Mouse (Mus musculus) embryo, embryonic 11 days (tissue): Measurements from ENCODE around the gene Gm128.

Experiments
- DNase-seq: peaks from one replicate; pipeline ENCODE4 v3.0.0-alpha.2; 2015

Gm128 gene

DNA sequence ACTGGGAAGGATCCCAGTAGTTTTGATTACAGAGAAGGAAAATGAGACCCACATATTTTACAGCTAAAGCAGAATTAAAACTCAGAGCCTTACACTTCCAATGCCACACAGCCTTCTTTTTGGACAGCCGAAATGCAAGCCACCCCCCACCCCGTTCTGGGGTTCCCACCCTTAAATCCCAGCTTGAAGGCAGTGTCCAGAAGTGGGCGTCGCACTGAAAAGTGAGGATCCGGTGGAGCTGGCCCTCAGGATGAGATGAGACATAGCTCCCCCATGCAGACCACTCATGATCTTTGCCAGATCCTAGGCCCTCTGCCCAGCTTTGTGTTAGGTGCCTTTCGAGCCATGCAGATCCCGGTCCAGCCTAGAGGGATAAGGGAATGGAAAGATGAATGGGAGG lies at the start of gene Gm128:
TSS of gene Gm128 (minus strand) at position 101 of the 400 bp plus-strand sequence.
- no peak for DNase-seq

- no peak for DNase-seq
Observed at GRCm38 (mm10) chr3:95291041-95291440, 49.6 kb upstream of the Gm128 start.

DNA sequence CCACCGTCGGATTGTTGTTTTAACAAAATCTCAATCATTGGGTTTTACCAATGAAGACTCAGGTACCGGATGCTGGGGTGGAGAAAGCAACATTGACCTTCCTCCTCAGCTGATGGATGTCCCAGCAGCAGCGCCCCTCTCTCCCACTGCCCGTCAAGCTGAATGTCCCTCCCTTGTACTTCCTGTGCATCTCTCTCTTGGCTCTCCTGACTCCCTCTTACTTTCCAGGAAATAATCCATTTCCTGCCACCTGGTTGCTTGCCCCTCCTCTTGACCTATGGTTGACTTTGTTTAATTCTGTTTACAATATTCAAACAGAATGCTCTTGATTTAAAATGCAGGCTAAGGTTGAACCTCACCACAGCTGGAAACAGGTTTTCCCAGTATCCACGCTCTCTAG lies 48.8 kb upstream of the Gm128 start:
- DNase-seq = no peak

DNA sequence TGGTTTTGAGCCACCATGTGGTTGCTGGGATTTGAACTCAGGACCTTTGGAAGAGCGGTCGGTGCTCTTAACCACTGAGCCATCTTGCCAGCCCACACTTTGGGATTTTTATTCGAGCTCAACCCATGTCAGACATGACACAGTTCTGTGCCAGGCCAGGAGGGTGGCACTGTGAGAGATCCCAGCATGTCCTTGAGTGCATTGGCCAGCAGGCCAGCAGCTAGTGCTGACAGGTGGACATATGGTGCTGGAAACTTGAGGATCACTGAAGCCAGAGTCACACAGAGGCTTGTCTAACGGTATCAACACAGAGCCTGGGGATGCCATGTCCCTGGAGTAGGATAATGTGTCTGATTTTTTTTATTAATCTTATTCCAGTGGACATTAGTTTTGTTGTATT lies 48.0 kb upstream of the Gm128 start:
- DNase-seq = no peak

DNA sequence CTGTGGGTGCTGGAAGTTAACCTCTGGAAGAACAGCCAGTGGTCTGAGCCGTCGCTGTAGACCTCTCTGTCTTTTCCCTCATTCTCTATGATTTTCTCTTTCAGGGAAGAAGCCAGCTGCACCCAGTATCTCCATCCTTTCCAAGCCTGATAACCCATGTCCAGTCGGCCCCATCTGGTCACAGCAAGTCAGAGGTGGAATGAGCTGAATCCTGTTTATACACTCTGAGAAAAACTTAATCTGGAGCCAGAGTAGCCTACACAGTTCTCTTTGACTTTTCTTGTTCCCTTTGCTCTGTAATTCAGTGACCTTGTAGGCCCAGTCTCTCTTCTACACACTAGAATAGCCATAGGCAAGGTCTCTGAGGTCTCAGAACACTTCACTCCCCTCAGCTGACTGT lies 46.1 kb upstream of the Gm128 start:
- no peak for DNase-seq

DNA sequence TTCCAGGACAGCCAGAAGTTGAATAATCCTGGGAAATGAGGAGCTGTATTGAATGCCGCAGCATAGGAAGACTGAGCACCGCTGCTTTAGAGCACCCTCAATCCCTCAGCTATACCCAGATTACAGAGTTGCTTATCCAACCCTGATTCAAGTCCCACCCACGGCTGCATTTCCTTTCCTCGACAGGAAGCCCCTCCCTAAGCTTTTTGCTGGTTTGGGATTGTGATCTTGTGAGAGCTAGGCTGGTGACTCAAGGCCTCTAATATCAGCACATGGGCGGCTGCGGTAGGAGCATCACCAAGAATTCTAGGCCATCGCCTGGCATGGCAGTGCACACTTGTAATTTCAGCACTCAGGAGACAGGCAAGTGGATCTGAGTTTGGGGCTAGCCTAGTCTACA lies 45.1 kb upstream of the Gm128 start:
- no peak for DNase-seq

DNA sequence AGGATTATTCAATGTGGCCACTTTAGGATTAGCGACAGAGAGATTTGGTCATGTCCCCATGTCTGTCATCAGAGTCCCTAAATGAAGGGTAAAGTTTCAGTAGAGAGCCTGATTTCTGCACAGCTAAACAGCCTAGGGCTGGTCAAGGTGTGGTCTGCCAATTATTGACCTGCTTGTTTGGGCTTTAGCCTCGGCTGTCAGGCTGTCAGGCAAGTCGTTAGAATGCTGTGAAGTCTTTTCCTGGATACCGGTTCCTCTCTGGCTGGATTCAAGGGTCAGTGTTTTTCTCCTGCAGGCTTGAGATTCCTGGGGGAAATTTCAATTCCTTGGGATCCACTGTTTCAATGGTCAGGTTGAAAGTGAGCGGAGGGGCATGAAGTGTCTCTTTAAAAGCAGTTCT lies 44.6 kb upstream of the Gm128 start:
- DNase-seq = no peak

DNA sequence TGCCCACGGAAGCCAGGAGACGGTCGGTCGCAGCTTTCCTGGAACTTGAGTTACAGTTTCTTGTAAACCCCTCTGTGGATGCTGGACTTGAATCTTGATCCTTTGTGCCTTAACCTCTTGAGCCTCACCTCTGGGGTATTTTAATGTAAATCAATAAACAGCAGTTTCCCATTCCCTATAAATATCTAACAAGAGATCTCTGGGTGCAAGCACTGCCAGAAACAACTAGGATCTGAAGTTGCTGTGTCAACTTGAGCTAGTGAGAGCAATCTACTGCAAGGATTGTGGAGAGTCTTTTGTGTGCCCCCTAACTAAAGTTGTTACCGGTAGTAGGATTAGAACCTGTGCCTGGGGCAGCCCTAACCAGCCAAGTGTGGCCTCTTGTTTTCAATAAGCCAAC lies 44.0 kb upstream of the Gm128 start:
- no peak for DNase-seq

DNA sequence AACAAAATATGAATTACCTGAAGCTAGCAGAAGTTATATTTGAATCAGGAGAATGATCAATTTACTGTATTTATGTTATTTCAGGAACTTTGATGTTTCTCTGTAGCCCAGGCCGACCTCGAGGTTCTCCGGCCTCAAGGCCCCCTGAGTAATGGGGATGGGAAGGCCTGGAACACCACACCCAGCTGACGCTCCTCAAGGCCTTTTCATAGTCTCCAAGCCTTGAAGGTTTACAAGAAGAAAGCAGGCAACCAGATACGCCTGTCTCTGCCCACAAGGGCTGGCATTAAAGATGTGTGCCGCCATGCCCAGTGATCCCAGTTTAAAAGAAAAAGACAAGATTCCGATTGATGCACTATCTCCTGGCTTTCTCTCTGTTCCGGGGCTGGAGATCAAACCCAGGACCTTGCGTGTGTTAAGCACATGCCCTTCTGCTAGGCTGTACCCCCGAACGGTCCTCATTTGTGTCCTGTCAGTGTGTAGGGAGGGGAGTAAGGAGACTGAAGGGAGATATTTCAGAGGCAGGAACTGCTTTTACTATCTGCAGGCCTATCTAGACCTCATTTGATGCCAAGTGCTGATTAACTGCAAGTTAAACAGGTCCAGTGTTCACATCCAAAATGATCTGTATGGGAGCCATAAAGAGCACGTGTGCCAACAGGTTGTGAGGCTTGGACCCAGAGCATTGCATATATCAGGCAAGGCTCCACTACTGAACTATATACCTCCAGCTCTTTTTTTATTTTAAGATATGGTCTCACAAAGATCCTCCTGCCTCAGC lies 43.3 kb upstream of the Gm128 start:
- no peak for DNase-seq

GRCm38 (mm10) chr3:95284062-95284461 lies 42.7 kb upstream of the Gm128 start:
- no peak for DNase-seq

- no peak for DNase-seq
Observed at GRCm38 (mm10) chr3:95283589-95283941, 42.2 kb upstream of the Gm128 start.

GRCm38 (mm10) chr3:95282865-95283588 lies 41.6 kb upstream of the Gm128 start:
- DNase-seq = peak; percentile 88

- peak; percentile 48 for DNase-seq
Observed at GRCm38 (mm10) chr3:95282381-95282864, 41.0 kb upstream of the Gm128 start.

- DNase-seq = peak; percentile 99
Observed at GRCm38 (mm10) chr3:95281216-95282126, 40.1 kb upstream of the Gm128 start, which contains the start of the genes Mindy1 and Prune1. Mindy1 (plus strand) TSS chr3:95281345. Prune1 (minus strand) TSS chr3:95282076.

DNA sequence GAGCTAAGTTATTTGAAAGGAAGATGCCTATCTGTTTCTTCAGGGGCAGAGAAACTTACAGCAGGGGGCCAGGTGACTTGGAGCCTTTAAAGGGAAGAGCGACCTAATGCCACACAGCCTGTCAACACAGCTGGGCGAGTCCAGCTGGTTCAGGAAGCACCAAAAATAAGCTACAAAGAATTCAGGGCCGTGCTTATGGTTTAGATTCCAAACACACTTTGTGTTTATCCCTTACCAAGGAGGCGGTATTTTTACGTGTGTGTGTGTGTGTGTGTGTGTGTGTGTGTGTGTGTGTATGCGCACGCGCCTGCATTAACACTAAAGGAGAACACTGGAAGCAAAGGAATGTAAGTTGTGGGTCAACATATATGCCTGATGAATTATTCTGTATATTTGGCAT lies 39.3 kb upstream of the Gm128 start:
- DNase-seq = peak; percentile 36

DNA sequence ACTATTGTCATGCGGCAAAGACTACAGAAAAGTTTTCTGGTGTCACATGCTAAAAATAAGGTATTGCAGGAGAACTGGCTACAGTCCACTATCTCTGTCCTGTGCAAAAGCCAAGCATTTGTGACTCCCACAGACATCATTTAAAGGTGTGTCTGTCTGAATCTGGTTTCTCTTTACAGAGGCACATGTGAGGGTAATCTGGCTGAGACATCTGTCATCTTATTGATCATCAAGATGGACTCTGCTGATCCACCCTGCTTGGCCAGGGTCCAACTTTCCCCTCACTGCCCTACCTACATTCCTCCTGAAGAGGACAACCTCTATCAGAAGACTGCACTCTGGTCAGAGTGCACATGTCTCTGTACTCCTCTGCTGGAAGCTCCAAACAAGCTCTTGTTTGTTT lies 35.8 kb upstream of the Gm128 start:
- DNase-seq = no peak

GRCm38 (mm10) chr3:95276428-95276934 lies 35.1 kb upstream of the Gm128 start:
- no peak for DNase-seq

- no peak for DNase-seq
Observed at GRCm38 (mm10) chr3:95275161-95275560, 33.8 kb upstream of the Gm128 start.

GRCm38 (mm10) chr3:95274453-95274852 lies 33.1 kb upstream of the Gm128 start:
- DNase-seq = no peak

DNA sequence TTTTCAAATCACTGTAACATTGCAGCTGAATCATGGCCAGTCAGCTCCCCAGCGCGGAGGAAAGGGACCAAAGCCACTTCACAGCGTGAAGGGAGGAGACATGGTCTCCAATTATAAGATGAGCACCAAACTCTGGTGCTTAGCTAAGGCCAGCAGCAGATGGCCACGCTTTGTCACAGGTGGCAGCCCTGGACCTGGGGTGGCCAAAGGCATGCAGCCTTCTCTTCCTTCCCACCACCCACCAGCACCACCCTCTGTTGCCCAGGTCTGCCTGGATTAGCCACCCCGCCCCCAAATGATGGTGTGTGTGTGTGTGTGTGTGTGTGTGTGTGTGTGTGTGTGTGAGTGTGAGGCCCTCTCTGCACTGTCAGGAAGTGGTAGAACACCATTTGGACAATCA lies 32.1 kb upstream of the Gm128 start:
- no peak for DNase-seq

GRCm38 (mm10) chr3:95270766-95271364 lies 29.5 kb upstream of the Gm128 start:
- DNase-seq = no peak

- DNase-seq = no peak
Observed at GRCm38 (mm10) chr3:95269789-95270188, 28.4 kb upstream of the Gm128 start.

GRCm38 (mm10) chr3:95267855-95268254 lies 26.5 kb upstream of the Gm128 start:
- no peak for DNase-seq
